Mouse (Mus musculus) neural tube, embryonic 11.5 days (tissue): ENCODE data around the gene Npas3. TPM values are rescaled to one million over a fixed set of nuclear protein-coding genes. Genes with fewer than 3 reads are reported as not detected.

ENCODE experiments used
- ATAC-seq: fragments of 200-750 bp; cut with Nextera tagmentation; 2 replicates; pipeline ENCODE4 v1.8.0; 2017; ENCODE audit warnings: moderate number of reproducible peaks, mild to moderate bottlenecking, moderate TSS enrichment, moderate library complexity; ENCODE audit not compliant: insufficient read depth, low FRiP score, low TSS enrichment
- DNase-seq: peaks from one replicate; pipeline ENCODE4 v3.0.0-alpha.2; 2015; ENCODE audit warnings: low spot score
- H3K27ac ChIP-seq: fragments of 300-500 bp; sonication (generic); 2 replicates; pipeline ENCODE4 v1.5.1; 2014; ENCODE audit warnings: low read depth, mild to moderate bottlenecking, low read length
- H3K27me3 ChIP-seq: fragments of 300-500 bp; sonication (generic); 2 replicates; pipeline ENCODE4 v1.6.1; 2014; ENCODE audit warnings: mild to moderate bottlenecking, low read length, mixed read lengths; ENCODE audit not compliant: control insufficient read depth, insufficient read depth
- H3K36me3 ChIP-seq: fragments of 300-500 bp; sonication (generic); 2 replicates; pipeline ENCODE4 v1.6.1; 2014; ENCODE audit warnings: mild to moderate bottlenecking, low read length, moderate library complexity, mixed read lengths; ENCODE audit not compliant: control insufficient read depth, insufficient read depth
- H3K4me1 ChIP-seq: fragments of 300-500 bp; sonication (generic); 2 replicates; pipeline ENCODE4 v1.6.1; 2014; ENCODE audit warnings: low read length, mixed read lengths; ENCODE audit not compliant: control insufficient read depth, insufficient read depth
- H3K4me2 ChIP-seq: fragments of 300-500 bp; sonication (generic); 2 replicates; pipeline ENCODE4 v1.6.1; 2014; ENCODE audit warnings: low read depth, mild to moderate bottlenecking, moderate library complexity
- H3K4me3 ChIP-seq: fragments of 300-500 bp; sonication (generic); 2 replicates; pipeline ENCODE4 v1.5.1; 2014; ENCODE audit warnings: low read depth, low read length
- H3K9ac ChIP-seq: fragments of 300-500 bp; sonication (generic); 2 replicates; pipeline ENCODE4 v1.6.1; 2014; ENCODE audit warnings: mild to moderate bottlenecking, low read length
- H3K9me3 ChIP-seq: fragments of 300-500 bp; sonication (generic); 2 replicates; pipeline ENCODE4 v1.6.1; 2016; ENCODE audit warnings: low read length; ENCODE audit not compliant: control insufficient read depth
- WGBS: fragments of 180-500 bp; shearing (Covaris S2); extraction: QIAGEN DNeasy Blood & Tissue Kit; methylation state at CpG from one replicate; pipeline ENCODE4 v1.1.7; 2014; 5-methylcytosine and 5-hydroxymethylcytosine counted together
- polyA plus RNA-seq: library from polyadenylated mRNA; unstranded; fragments of >200 nt; fragmentation: Nextera tagmentation; extraction: Ambion mirVana; gene quantifications from 2 replicates; pipeline ENCODE4 v1.2.1, GENCODE M21; 2014

The Npas3 gene
- polyA plus RNA-seq, 1 experiment from 2014 or later, result 18.0 TPM

DNA sequence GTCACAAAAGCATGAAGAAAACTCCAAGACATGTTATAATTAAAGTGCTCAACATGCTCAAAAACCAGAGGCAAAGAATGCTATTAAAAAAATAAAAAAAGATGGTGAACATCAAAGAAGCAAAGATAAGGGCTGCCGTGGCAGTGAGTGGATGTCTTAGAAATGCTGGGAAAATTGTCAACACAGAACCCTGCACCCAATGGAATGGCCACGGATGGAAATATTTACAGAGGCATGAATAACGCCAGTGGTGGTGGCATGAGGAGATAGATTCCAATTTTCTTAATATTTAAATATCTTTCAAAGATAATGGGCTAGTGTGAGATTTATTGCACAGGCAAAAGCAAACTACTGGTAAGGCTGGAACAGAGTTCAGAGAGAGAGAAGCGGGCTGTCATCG is 628.2 kb downstream of the Npas3 start:
- ATAC-seq, result no peak
- H3K36me3 ChIP-seq, result no peaks in the 10 kb centered on the region
- H3K27ac ChIP-seq, result no peak overlapping the region

DNA sequence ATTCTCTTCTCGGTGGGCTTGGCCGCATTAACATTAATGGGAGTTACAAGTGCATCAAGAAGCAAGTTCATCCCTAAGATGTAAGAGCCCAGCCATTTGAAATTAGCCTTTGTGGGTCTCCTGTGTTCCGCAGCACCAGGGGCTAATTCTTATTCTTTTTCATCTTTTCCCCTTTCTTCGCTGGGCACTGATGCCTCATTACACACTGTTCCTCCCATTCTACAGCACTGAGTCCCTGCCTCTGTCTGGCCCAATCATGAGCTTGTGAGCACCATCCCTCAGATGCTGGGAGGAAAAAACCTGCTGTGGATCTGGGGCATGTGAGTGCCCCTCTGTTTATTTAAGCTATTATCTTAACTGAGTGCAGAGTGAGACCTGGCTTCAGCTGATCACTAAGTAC is 633.2 kb downstream of the Npas3 start:
- H3K4me1 ChIP-seq, result 0 out of 2 replicates have a peak, but pooled peaks cover 2% of the 10 kb centered on the region
- H3K4me2 ChIP-seq, result no peak overlapping the region
- no peaks in the 10 kb centered on the region for H3K27me3 ChIP-seq
- no peak for DNase-seq
- no peak overlapping the region for H3K27ac ChIP-seq
- 74% methylated on average over 4 of the region's 4 CpGs for WGBS
- H3K9ac ChIP-seq, result no peak overlapping the region
- no peak overlapping the region for H3K4me3 ChIP-seq
- no peak for ATAC-seq
- H3K36me3 ChIP-seq, result no peaks in the 10 kb centered on the region
- H3K9me3 ChIP-seq, result no peaks in the 10 kb centered on the region

More for the DNA sequence above, 628.2 kb downstream of the Npas3 start:
- WGBS, result 83% methylated on average over 5 of the region's 5 CpGs
- DNase-seq, result no peak
- no peak overlapping the region for H3K9ac ChIP-seq
- H3K4me1 ChIP-seq, result no peaks in the 10 kb centered on the region; the same call in 1 of the 2 replicates
- no peaks in the 10 kb centered on the region for H3K9me3 ChIP-seq
- H3K27me3 ChIP-seq, result no peaks in the 10 kb centered on the region
- H3K4me2 ChIP-seq, result no peak overlapping the region
- no peak overlapping the region for H3K4me3 ChIP-seq

DNA sequence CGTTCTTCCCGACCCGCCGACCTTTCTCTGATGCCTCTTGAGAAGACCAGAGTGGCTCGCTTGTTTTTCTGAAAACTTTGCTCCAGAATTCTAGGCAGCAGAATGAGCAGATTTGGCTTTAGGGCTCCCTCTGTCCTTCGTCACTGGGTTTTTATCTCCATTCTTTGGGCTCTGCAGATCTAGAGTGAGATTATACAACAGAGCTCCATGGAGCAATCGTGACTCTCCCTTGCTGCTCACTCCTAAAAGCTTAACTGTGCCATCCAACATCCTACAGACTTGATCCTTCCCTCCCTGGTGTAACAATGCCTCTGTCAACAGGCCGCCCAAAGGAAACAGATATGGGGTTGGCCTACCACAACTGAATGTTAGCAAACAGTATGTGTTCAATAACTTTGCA is 634.4 kb downstream of the Npas3 start:
- no peak for DNase-seq
- 87% methylated on average over 8 of the region's 8 CpGs for WGBS
- H3K4me1 ChIP-seq, result 0 out of 2 replicates have a peak, but pooled peaks cover 2% of the 10 kb centered on the region
- H3K4me2 ChIP-seq, result no peak overlapping the region
- H3K27ac ChIP-seq, result no peak overlapping the region
- H3K36me3 ChIP-seq, result no peaks in the 10 kb centered on the region
- no peak for ATAC-seq
- H3K4me3 ChIP-seq, result no peak overlapping the region
- no peaks in the 10 kb centered on the region for H3K27me3 ChIP-seq
- H3K9me3 ChIP-seq, result no peaks in the 10 kb centered on the region
- no peak overlapping the region for H3K9ac ChIP-seq

DNA sequence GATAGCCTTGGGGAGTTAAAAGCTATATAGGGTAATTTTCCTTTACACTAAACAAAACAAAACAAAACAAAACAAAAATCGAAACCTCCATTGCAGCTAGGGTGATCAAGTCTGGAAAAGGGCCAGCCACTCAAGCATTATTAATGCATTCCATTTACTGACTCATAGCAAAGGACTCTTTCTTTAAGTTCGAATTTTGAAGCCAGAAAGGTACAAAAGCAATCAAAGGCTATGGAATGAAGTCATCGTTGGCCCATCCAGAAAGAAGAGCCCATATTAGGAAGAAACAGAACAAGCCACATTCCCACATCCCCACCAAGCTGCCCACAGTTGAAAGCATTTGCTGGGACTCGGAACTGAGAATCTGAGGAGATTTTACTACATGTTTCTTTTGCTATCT is 640.1 kb downstream of the Npas3 start:
- ATAC-seq (no peak), DNase-seq (no peak)
- no peak overlapping the region for H3K4me2 ChIP-seq
- 0 out of 2 replicates have a peak, but pooled peaks cover 2% of the 10 kb centered on the region for H3K4me1 ChIP-seq
- WGBS, result 76% methylated on average over 4 of the region's 4 CpGs
- no peak overlapping the region for H3K27ac ChIP-seq
- no peak overlapping the region for H3K9ac ChIP-seq
- no peaks in the 10 kb centered on the region for H3K9me3 ChIP-seq
- no peaks in the 10 kb centered on the region for H3K36me3 ChIP-seq
- no peaks in the 10 kb centered on the region for H3K27me3 ChIP-seq
- no peak overlapping the region for H3K4me3 ChIP-seq

DNA sequence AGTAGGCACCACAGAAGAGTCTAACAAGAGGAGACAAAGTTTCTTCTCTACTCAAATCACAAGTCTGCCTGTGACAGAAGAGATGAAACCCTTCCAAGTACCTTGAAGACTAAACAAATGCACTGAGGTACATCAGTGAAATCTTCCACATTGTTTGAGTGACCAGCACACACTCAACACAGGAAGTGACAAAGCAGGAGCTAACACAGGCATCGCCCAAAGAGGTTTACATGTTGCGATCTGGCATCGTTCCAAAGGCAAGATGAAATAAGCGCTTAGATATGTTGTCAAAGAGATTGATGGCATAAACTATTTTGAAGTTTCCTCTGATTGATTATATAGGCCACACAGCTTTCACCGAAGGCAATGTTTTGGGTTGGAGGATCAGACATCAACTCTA is 647.4 kb downstream of the Npas3 start:
- Histone ChIP-seq H3K9me3 (no peaks in the 10 kb centered on the region), H3K4me1 (no peaks in the 10 kb centered on the region), H3K4me2 (no peak overlapping the region), H3K27ac (no peak overlapping the region), H3K9ac (no peak overlapping the region), H3K4me3 (no peak overlapping the region), H3K36me3 (no peaks in the 10 kb centered on the region), H3K27me3 (no peaks in the 10 kb centered on the region)
- DNase-seq (no peak), ATAC-seq (no peak)
- WGBS, result 92% methylated on average over 5 of the region's 5 CpGs

DNA sequence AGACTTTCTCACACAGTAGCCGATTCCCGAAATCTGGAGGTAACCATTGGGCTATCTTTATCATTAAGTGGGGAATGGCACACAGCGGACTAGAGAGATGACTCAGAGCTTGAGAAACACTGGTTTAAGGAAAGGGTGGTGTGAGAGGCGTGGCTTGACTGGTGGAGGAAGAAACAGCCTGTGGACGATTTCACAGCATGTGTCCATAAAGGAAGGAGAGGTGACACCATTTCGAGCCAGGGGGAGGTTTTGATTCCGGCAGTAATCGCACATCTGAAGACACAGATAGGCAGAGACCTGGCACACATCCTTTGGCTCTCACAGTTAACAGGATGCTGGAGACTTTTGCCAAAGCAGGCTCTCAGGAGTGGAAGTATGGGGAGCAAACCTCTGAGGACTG is 660.3 kb downstream of the Npas3 start:
- Histone ChIP-seq H3K36me3 (no peaks in the 10 kb centered on the region), H3K4me3 (no peak overlapping the region), H3K27ac (no peak overlapping the region), H3K9ac (no peak overlapping the region), H3K27me3 (no peaks in the 10 kb centered on the region), H3K4me2 (no peak overlapping the region), H3K4me1 (no peaks in the 10 kb centered on the region), H3K9me3 (no peaks in the 10 kb centered on the region)
- ATAC-seq, result no peak
- DNase-seq, result no peak
- WGBS, result 86% methylated on average over 8 of the region's 8 CpGs

DNA sequence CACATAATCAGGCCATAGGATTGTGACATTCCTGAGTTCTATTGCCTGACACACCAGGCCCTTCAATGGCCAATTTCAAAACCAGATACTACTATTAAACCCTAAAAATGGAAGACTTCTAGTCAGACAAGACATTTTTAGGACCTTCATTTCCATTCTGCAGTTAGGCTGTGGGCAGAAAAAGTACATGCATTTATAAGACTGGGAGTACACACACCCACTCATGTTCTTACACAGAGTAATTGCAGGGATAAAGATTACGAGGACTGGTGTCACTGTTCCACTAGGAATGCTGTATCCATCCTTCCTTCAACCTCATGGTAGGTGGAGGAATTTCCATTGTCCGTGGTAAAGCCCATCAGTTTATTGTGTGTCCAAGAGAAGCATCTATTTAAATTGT is 661.7 kb downstream of the Npas3 start:
- no peak overlapping the region for H3K27ac ChIP-seq
- H3K4me2 ChIP-seq, result no peak overlapping the region
- no peaks in the 10 kb centered on the region for H3K36me3 ChIP-seq
- ATAC-seq (no peak), DNase-seq (no peak)
- no peaks in the 10 kb centered on the region for H3K9me3 ChIP-seq
- H3K4me1 ChIP-seq, result no peaks in the 10 kb centered on the region
- H3K27me3 ChIP-seq, result no peaks in the 10 kb centered on the region
- no peak overlapping the region for H3K9ac ChIP-seq
- 84% methylated on average over 2 of the region's 2 CpGs for WGBS
- no peak overlapping the region for H3K4me3 ChIP-seq

DNA sequence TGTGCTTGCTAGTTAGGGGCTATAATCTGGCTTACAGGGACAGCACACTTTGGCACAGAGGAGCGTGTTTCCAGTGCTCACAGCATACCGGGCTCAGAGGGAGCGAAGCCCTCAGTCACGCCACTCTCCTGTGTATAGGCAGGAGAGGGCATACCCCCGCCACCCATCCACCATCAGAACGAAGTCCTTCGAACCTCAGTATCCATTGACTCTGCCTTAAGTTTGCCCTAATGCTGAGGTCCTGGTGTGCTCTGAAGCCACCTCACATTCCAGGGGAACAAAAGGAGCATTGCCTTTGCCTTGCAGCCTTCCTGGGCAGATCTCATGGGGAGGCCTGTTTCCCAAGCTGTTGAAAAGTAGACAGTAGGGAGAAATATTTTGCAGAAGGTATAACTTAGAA is 673.7 kb downstream of the Npas3 start:
- H3K27me3 ChIP-seq, result no peaks in the 10 kb centered on the region
- no peak overlapping the region for H3K9ac ChIP-seq
- WGBS, result 88% methylated on average over 7 of the region's 7 CpGs
- H3K36me3 ChIP-seq, result no peaks in the 10 kb centered on the region
- H3K27ac ChIP-seq, result no peak overlapping the region
- H3K4me3 ChIP-seq, result no peak overlapping the region
- 0 out of 2 replicates have a peak, but pooled peaks cover 7% of the 10 kb centered on the region for H3K4me1 ChIP-seq
- ATAC-seq, result no peak
- no peaks in the 10 kb centered on the region for H3K9me3 ChIP-seq
- no peak overlapping the region for H3K4me2 ChIP-seq
- no peak for DNase-seq

DNA sequence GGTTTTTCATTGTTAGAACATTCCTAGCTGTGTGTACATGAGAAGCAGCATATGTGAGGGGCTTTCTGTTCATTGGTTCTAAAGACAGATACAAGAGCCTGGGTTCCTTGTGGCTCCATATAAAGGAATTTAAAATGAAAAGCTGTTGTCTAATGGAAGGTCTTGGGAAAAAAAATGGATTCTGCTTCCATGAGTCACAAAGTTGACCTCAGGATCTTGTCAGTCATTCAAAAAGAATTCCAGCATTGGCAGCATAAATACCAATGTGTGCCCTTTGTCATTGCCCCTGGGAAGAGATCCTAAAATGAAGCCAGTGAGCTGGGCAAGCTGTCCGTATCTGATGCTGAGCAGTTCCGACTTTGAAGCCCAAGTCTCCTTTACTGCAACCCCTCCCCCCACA is 700.3 kb downstream of the Npas3 start:
- no peaks in the 10 kb centered on the region for H3K36me3 ChIP-seq

More for the DNA sequence above, 700.3 kb downstream of the Npas3 start:
- DNase-seq (no peak), ATAC-seq (no peak)
- no peaks in the 10 kb centered on the region for H3K4me1 ChIP-seq
- H3K9ac ChIP-seq, result no peak overlapping the region
- H3K9me3 ChIP-seq, result no peaks in the 10 kb centered on the region
- no peak overlapping the region for H3K4me3 ChIP-seq
- no peaks in the 10 kb centered on the region for H3K27me3 ChIP-seq
- no peak overlapping the region for H3K4me2 ChIP-seq
- H3K27ac ChIP-seq, result no peak overlapping the region
- 68% methylated on average over 2 of the region's 2 CpGs for WGBS
